Mouse (Mus musculus): ENCODE measurements around the gene Glp2r. TPM values are rescaled to one million over a fixed set of nuclear protein-coding genes. Genes with fewer than 3 reads are reported as not detected.

Glp2r gene
- polyA plus RNA-seq, 1 experiment from 2014 or later: not detected

GRCm38 (mm10) chr11:67612158-67612839, 158.7 kb downstream of the Glp2r start:
- ATAC-seq: no peak
- 72% methylated on average over 9 of the region's 9 CpGs for WGBS

More at GRCm38 (mm10) chr11:67612158-67612839, 158.7 kb downstream of the Glp2r start:
- Histone ChIP-seq H3K9ac (replicated peaks) (no peak overlapping the region), H3K27me3 (no peaks in the 10 kb centered on the region), H3K4me2 (replicated peaks) (no peak overlapping the region), H3K36me3 (no peaks in the 10 kb centered on the region), H3K4me1 (replicated peaks) (no peaks in the 10 kb centered on the region), H3K4me3 (replicated peaks) (no peak overlapping the region), H3K9me3 (no peaks in the 10 kb centered on the region), H3K27ac (peak overlapping the region; percentile 44; the same call in 1 of the 2 replicates)

Other genes with a start within 250 kb of the Glp2r start
- not detected in 2 replicates for gene Rcvrn, start 75.8 kb downstream of the Glp2r start, polyA plus RNA-seq (2015; fragmentation: Nextera tagmentation; extraction: Ambion mirVana)
- gene Gsg1l2, start 3.5 kb upstream of the Glp2r start, polyA plus RNA-seq (2015; fragmentation: Nextera tagmentation; extraction: Ambion mirVana): not detected in 2 replicates
- not detected in 2 replicates for gene Dhrs7c, start 27.0 kb upstream of the Glp2r start, polyA plus RNA-seq (2015; fragmentation: Nextera tagmentation; extraction: Ambion mirVana)
- 0.13 and 0.23 TPM in 2 replicates for gene Usp43, start 151.0 kb upstream of the Glp2r start, polyA plus RNA-seq (2015; fragmentation: Nextera tagmentation; extraction: Ambion mirVana)
- 1.4 and 2.2 TPM in 2 replicates for gene Cfap52, start 194.5 kb upstream of the Glp2r start, polyA plus RNA-seq (2015; fragmentation: Nextera tagmentation; extraction: Ambion mirVana)
- gene Stx8, start 195.0 kb upstream of the Glp2r start, polyA plus RNA-seq (2015; fragmentation: Nextera tagmentation; extraction: Ambion mirVana): 67.4 and 69.2 TPM in 2 replicates